ENCODE assay signal across 10 mouse cellular contexts in genomic region chr1:186507956-186508355, GRCm38 (mm10).
A peak's percentile ranks its signal among the peaks of the same experiment; 100 is the strongest.
DNase-seq lines count a peak whose midpoint lies in the region; ATAC-seq lines count a peak whose summit lies in the region.
"Had no signal": no experiment of that assay in that cellular context is flagged by ENCODE, and none has a peak within 500 bp of the region (broad histone marks: within the 10 kb centered on the region; RNA-seq: fewer than 3 reads in every experiment).

No protein-coding gene starts in this region.

- H3K4me2 ChIP-seq in intestine, embryonic 14.5 days (ENCODE audit: low read length): no peak overlapping the region
- H3K4me2 ChIP-seq in intestine, embryonic 15.5 days (replicated peaks): no peak overlapping the region
- no peak overlapping the region for H3K4me2 ChIP-seq in embryonic facial prominence, embryonic 11.5 days (ENCODE audit: low read depth, low read length)
- no peak overlapping the region for H3K4me2 ChIP-seq in heart, embryonic 14.5 days (ENCODE audit: low read length)

- no peaks in the 10 kb centered on the region for H3K27me3 ChIP-seq in intestine, embryonic 14.5 days (replicated peaks; ENCODE audit: control insufficient read depth, insufficient read depth, low read length)
- no peaks in the 10 kb centered on the region for H3K27me3 ChIP-seq in intestine, embryonic 15.5 days (replicated peaks)
- no peaks in the 10 kb centered on the region for H3K27me3 ChIP-seq in embryonic facial prominence, embryonic 11.5 days (ENCODE audit: control insufficient read depth, insufficient read depth, low read length)
- H3K27me3 ChIP-seq in heart, embryonic 14.5 days (ENCODE audit: control insufficient read depth, insufficient read depth, low read length): no peaks in the 10 kb centered on the region

- no peak overlapping the region for H3K9ac ChIP-seq in intestine, embryonic 14.5 days (ENCODE audit: low read length)
- no peak overlapping the region for H3K9ac ChIP-seq in intestine, embryonic 15.5 days
- H3K9ac ChIP-seq in embryonic facial prominence, embryonic 11.5 days (replicated peaks; ENCODE audit: low read length): no peak overlapping the region
- no peak overlapping the region for H3K9ac ChIP-seq in heart, embryonic 14.5 days (ENCODE audit: low read length)

- no peaks in the 10 kb centered on the region for H3K9me3 ChIP-seq in intestine, embryonic 14.5 days (ENCODE audit: control insufficient read depth, low read length)
- no peaks in the 10 kb centered on the region for H3K9me3 ChIP-seq in intestine, embryonic 15.5 days
- no peaks in the 10 kb centered on the region for H3K9me3 ChIP-seq in embryonic facial prominence, embryonic 11.5 days (replicated peaks; ENCODE audit: control insufficient read depth, low read length)
- no peaks in the 10 kb centered on the region for H3K9me3 ChIP-seq in heart, embryonic 14.5 days (ENCODE audit: control insufficient read depth, low read length)

- ATAC-seq in intestine, embryonic 14.5 days (replicated peaks; ENCODE audit: low FRiP score, low TSS enrichment, low read depth): no peak
- ATAC-seq in intestine, embryonic 15.5 days: no peak
- no peak for ATAC-seq in embryonic facial prominence, embryonic 11.5 days (replicated peaks; ENCODE audit: insufficient number of reproducible peaks, low FRiP score, low TSS enrichment, low read depth)
- ATAC-seq in heart, embryonic 14.5 days (ENCODE audit: insufficient number of reproducible peaks, insufficient read depth, low FRiP score, low read depth): no peak

- H3K4me3 ChIP-seq in intestine, embryonic 14.5 days (ENCODE audit: low read depth, low read length): no peak overlapping the region
- no peak overlapping the region for H3K4me3 ChIP-seq in intestine, embryonic 15.5 days (replicated peaks)
- no peak overlapping the region for H3K4me3 ChIP-seq in embryonic facial prominence, embryonic 11.5 days (ENCODE audit: low read depth, low read length)
- H3K4me3 ChIP-seq in heart, embryonic 14.5 days (ENCODE audit: control insufficient read depth in 1 of 2, insufficient read depth in 1 of 2, low read depth in 1 of 2, low read length in 2 of 2): no peak overlapping the region

- 54% methylated on average over 8 of the region's 8 CpGs for WGBS in intestine, embryonic 14.5 days
- WGBS in intestine, embryonic 15.5 days: 48% methylated on average over 8 of the region's 8 CpGs
- 59% methylated on average over 8 of the region's 8 CpGs for WGBS in embryonic facial prominence, embryonic 11.5 days
- WGBS in heart, embryonic 14.5 days: 75% methylated on average over 8 of the region's 8 CpGs

- 0 out of 2 replicates have a peak overlapping the region, but pooled peaks have one; percentile 19 for H3K27ac ChIP-seq in intestine, embryonic 14.5 days (ENCODE audit: low read depth)
- H3K27ac ChIP-seq in intestine, embryonic 15.5 days: no peak overlapping the region
- 0 out of 2 replicates have a peak overlapping the region, but pooled peaks have one; percentile 14 for H3K27ac ChIP-seq in embryonic facial prominence, embryonic 11.5 days (replicated peaks; ENCODE audit: low read depth, low read length)
- peak overlapping the region; percentile 39 to 56 for H3K27ac ChIP-seq in heart, embryonic 14.5 days (replicated peaks in 1 of 2; ENCODE audit: control insufficient read depth in 1 of 2, insufficient read depth in 1 of 2, low read depth in 2 of 2, low read length in 2 of 2)

- no peak for DNase-seq in intestine, embryonic 14.5 days (ENCODE audit: low spot score)
- peak; percentile 21 for DNase-seq in embryonic facial prominence, embryonic 11.5 days (ENCODE audit: low spot score)
- DNase-seq in lung, postnatal 10 days: peak; percentile 21
- no peak for DNase-seq in right cerebral cortex, postnatal 14 days
- DNase-seq in testis, postnatal 14 days (ENCODE audit: low spot score): no peak
- DNase-seq: cerebellum, adult 9-10 months; spleen, adult 18-20 months; thymus, postnatal 25 days had no signal

- H3K4me1 ChIP-seq in intestine, embryonic 14.5 days (replicated peaks; ENCODE audit: control insufficient read depth, insufficient read depth, low read length): peaks cover 3% of the 10 kb centered on the region
- 0 out of 2 replicates have a peak, but pooled peaks cover 4% of the 10 kb centered on the region for H3K4me1 ChIP-seq in intestine, embryonic 15.5 days (replicated peaks)
- no peaks in the 10 kb centered on the region for H3K4me1 ChIP-seq in embryonic facial prominence, embryonic 11.5 days (ENCODE audit: control insufficient read depth, insufficient read depth, low read length)
- H3K4me1 ChIP-seq in heart, embryonic 14.5 days (ENCODE audit: control insufficient read depth in 2 of 2, insufficient read depth in 2 of 2, low read length in 2 of 2): peaks cover 0 to 10% of the 10 kb centered on the region in 2 experiments; a peak in 1 of 4 replicates

- no peaks in the 10 kb centered on the region for H3K36me3 ChIP-seq in intestine, embryonic 14.5 days (ENCODE audit: control insufficient read depth, insufficient read depth, low read length)
- no peaks in the 10 kb centered on the region for H3K36me3 ChIP-seq in intestine, embryonic 15.5 days
- no peaks in the 10 kb centered on the region for H3K36me3 ChIP-seq in embryonic facial prominence, embryonic 11.5 days (replicated peaks; ENCODE audit: control insufficient read depth, insufficient read depth, low read depth, low read length)
- no peaks in the 10 kb centered on the region for H3K36me3 ChIP-seq in heart, embryonic 14.5 days (ENCODE audit: control insufficient read depth, insufficient read depth, low read length)

Comparison
In these comparisons a context has a peak if more than half of its experiments do, and no peak if none do; other contexts are left out.
1. DNase-seq: peak in embryonic facial prominence, embryonic 11.5 days (single experiment) and lung, postnatal 10 days (single experiment); none in intestine, embryonic 14.5 days (single experiment), right cerebral cortex, postnatal 14 days (single experiment) and testis, postnatal 14 days (single experiment).